Mouse (Mus musculus) left cerebral cortex, postnatal 4 days (tissue): Measurements from ENCODE around the gene Lgmn. TPM values are rescaled to one million over a fixed set of nuclear protein-coding genes. Genes with fewer than 3 reads are reported as not detected.

Experiments used
- DNase-seq: peaks from one replicate; pipeline ENCODE4 v3.0.0-alpha.2; 2022
- intact Hi-C: fragments of 180-260 bp; cut with DNase I; formaldehyde crosslinking; loops from one replicate; pipeline ENCODE4 v1.15.1; 2025
- total RNA-seq, 2 experiments: library from RNA; stranded (reverse); gene quantifications; 2 replicates each; pipeline ENCODE4 v1.2.3; 2021

Lgmn gene
- total RNA-seq, 2 experiments from 2014 or later, result 65.7 to 72.1 TPM

DNA sequence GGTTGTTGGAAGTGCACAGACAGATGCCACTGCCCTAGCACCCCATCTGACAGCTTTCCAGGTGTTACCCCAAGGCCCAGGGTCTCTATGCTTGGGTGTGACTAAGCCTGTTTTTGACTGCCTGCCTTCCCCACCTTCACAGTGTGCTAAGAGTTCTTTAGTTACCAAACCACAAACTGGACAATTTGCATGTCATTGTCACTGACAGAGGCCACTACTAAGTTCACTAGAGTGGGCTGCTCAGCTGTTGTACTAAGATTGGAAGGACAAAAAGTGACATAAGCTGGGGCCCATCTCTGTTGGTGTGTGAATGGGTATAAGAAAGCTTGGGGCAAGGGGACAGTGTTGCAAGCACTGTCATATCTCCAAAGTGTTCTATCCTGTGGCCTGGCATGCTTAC lies 83.8 kb downstream of the Lgmn start:
- no peak for DNase-seq
- intact Hi-C loops, result no loop called here

- intact Hi-C loops, result no loop called here
- DNase-seq, result no peak
These were observed 85.3 kb downstream of the Lgmn start for GRCm38 (mm10) chr12:102354126-102354984.

GRCm38 (mm10) chr12:102350997-102351396 lies 88.6 kb downstream of the Lgmn start:
- DNase-seq, result no peak
- intact Hi-C loops, result no loop called here

GRCm38 (mm10) chr12:102348447-102348846 lies 91.2 kb downstream of the Lgmn start:
- intact Hi-C loops, result no loop called here
- no peak for DNase-seq

DNA sequence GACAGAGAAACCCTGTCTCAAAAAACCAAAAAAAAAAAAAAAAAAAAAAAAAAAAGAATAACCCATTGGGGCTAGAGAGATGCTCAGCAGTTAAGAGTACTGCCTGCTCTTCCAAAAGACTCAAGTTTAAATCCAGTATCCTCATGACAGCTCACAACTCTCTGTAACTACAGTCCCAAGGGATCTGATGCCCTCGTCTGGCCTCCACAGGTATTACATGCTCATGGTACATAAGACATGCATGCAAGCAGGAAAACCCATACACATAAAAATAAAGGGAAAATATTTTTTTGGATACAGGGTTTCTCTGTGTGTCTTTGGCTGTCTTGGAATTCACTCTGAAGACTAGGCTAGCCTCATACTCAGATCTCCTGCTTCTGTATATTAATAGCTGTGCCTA lies 93.1 kb downstream of the Lgmn start:
- intact Hi-C loops, result no loop called here
- DNase-seq, result peak; percentile 45

DNA sequence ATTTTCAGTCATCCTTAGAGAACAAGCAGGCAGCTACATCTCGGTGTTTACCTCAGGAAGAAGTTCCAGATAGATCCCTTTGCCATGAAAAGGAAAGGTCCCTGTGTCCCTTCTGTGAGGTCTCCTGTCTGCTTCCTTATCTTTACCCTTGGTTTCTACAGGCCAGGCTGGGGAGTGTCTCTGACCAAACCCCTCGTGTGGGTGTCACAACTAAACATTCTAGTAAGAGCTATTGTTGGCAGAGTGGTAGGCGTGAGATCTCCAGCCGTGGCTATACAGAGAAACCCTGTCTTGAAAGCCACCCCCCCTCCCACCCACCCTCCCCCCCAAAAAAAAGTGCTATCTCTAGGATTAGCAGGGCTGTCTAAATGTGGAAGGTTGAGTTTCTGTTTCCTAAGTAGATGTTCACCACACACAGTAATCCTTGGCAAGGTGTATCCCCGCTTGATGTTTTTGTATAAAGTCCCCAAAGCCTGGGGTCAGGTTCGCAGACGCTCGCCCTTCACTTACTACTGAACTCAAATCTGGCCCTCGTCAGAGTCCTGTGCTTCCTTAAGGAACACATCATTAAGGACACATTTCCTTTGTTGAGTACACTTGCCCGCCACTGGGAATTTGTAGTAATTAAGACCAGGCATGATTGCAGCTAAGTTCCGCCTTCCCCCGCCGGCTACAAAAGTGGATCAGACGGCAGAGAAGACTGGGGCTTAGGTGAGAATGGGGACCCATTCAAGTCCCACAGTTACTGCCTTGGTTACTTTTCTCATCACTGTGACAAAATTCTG lies 94.4 kb downstream of the Lgmn start:
- intact Hi-C loops, result no loop called here
- DNase-seq, result no peak

Other genes starting within 250 kb of the Lgmn start
- 1 to 10 TPM; 4.0 to 4.5 TPM for gene Rin3, start 156.8 kb downstream of the Lgmn start, total RNA-seq
- 10 to 100 TPM; 22.9 to 23.0 TPM for gene Golga5, start 29.3 kb upstream of the Lgmn start, total RNA-seq
- 100 to 1,000 TPM; 105 to 113 TPM for gene Chga, start 115.2 kb upstream of the Lgmn start, total RNA-seq